ENCODE assay signal across 14 mouse cellular contexts in the genomic region with DNA sequence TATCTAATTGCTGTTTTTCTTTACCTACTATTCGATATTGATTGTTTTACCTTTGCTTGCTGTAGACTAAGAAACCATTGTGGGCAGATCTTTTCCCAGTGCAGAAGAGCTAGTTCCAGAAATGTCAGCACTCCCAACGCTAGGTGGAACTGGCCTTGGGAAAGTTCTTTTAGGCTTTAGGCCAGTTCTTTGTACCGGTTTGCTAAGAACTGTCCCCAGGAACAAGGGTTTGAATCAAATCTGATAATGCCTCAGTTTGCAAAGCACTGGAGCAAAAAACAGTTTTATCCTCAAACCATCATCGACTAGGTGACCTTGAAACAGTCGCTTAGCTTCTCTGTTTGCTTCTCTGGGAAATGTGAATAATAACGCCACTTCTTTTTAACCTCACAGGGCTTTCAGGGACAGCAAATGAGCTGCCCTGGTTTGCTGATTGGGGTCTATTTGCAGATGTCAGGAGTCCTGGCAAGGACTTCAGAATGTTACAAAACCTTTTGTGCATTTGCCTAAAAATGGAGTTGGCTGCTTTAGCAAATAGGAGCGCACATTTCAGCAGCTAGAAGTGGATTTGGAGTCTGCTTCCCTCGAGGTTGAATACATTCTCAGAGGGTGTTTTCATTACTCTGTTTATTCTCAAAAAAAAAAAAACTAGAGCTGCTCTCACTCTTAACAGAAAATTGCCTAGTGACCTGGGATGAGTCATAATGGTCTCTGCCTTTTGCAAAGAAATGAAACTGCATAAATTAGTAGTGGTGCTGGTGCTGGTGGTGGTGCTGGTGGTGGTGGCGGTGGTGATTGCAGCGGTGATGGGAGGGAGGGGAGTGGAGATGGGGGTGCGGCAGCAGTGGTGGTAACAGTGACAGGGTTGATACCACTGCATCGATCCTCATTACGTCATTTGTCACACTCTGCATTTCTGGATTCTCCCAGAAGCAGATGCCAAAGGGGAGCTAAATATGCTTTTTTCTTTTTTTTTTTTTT. TPM values are rescaled to one million over a fixed set of nuclear protein-coding genes. Genes with fewer than 3 reads are reported as not detected.
DNase-seq lines count a peak whose midpoint lies in the region; ATAC-seq and TF ChIP-seq lines count a peak whose summit lies in the region.
"Had no signal": no experiment of that assay in that cellular context is flagged by ENCODE, and none has a peak within 500 bp of the region (broad histone marks: within the 10 kb centered on the region; RNA-seq: fewer than 3 reads in every experiment).

No protein-coding gene starts in this region.

- WGBS in heart, adult 2 months, result 78% methylated on average over 13 of the region's 13 CpGs
- 28% methylated on average over 13 of the region's 13 CpGs for WGBS in forebrain, postnatal 0 days
- WGBS in midbrain, embryonic 14.5 days, result 65% methylated on average over 13 of the region's 13 CpGs
- WGBS in intestine, embryonic 16.5 days, result 65% methylated on average over 13 of the region's 13 CpGs

- no peak overlapping the region for H3K4me2 ChIP-seq in forebrain, postnatal 0 days (ENCODE audit: low read depth)
- H3K4me2 ChIP-seq in midbrain, embryonic 14.5 days (ENCODE audit: low read length), result no peak overlapping the region
- no peak overlapping the region for H3K4me2 ChIP-seq in intestine, embryonic 16.5 days (ENCODE audit: low read depth, low read length)
- H3K4me2 ChIP-seq: limb, embryonic 13.5 days had no signal

- DNase-seq in heart, adult 11 months, result peak; percentile 53
- no peak for DNase-seq in heart, adult 2 months
- DNase-seq in Muller cell, postnatal 12 days (ENCODE audit: inconsistent ontology term), result peak; percentile 12
- DNase-seq in forebrain, postnatal 0 days, result peak; percentile 41
- DNase-seq in midbrain, embryonic 14.5 days, result peak; percentile 24
- no peak for DNase-seq in layer of hippocampus, postnatal 25 days (ENCODE audit: extremely low spot score in 1 of 2, low spot score in 1 of 2)
- DNase-seq in cerebellum, postnatal 25 days, result no peak
- DNase-seq: cerebellum, adult 8-10 months; layer of hippocampus, postnatal 36 days; thymus, postnatal 36 days had no signal

- no peak for TF ChIP-seq CTCF in heart, adult 2 months (IDR thresholded peaks at IDR 0.05)
- TF ChIP-seq CTCF in forebrain, postnatal 0 days (IDR thresholded peaks at IDR 0.05; ENCODE audit: low read depth), result 0 out of 2 replicates have a peak, but pooled peaks have one; percentile 10

- H3K4me3 ChIP-seq in heart, adult 2 months, result no peak overlapping the region
- H3K4me3 ChIP-seq in forebrain, postnatal 0 days (ENCODE audit: low read depth, low read length), result no peak overlapping the region
- H3K4me3 ChIP-seq in midbrain, embryonic 14.5 days (replicated peaks; ENCODE audit: low read depth, low read length), result no peak overlapping the region
- H3K4me3 ChIP-seq in intestine, embryonic 16.5 days (ENCODE audit: low read length), result no peak overlapping the region
- H3K4me3 ChIP-seq: limb, embryonic 13.5 days had no signal

- no peaks in the 10 kb centered on the region for H3K36me3 ChIP-seq in heart, adult 2 months (ENCODE audit: control insufficient read depth, insufficient read depth, low read length)
- H3K36me3 ChIP-seq in forebrain, postnatal 0 days (ENCODE audit: insufficient read depth), result peaks cover 16% of the 10 kb centered on the region; the same call in 1 of the 2 replicates
- H3K36me3 ChIP-seq in midbrain, embryonic 14.5 days (ENCODE audit: control insufficient read depth, insufficient read depth, low read length), result peaks cover 18% of the 10 kb centered on the region
- no peaks in the 10 kb centered on the region for H3K36me3 ChIP-seq in intestine, embryonic 16.5 days (ENCODE audit: control insufficient read depth, insufficient read depth, low read length)
- H3K36me3 ChIP-seq: limb, embryonic 13.5 days had no signal

- H3K79me2 ChIP-seq in heart, adult 2 months (replicated peaks; ENCODE audit: control insufficient read depth, insufficient read depth, low read length), result no peaks in the 10 kb centered on the region

- H3K4me1 ChIP-seq in heart, adult 2 months (ENCODE audit: control insufficient read depth, insufficient read depth, low read length), result no peaks in the 10 kb centered on the region
- H3K4me1 ChIP-seq in forebrain, postnatal 0 days (ENCODE audit: insufficient read depth), result no peaks in the 10 kb centered on the region
- peaks cover 16% of the 10 kb centered on the region for H3K4me1 ChIP-seq in midbrain, embryonic 14.5 days (ENCODE audit: control insufficient read depth, insufficient read depth, low read length)
- no peaks in the 10 kb centered on the region for H3K4me1 ChIP-seq in intestine, embryonic 16.5 days (ENCODE audit: control insufficient read depth, insufficient read depth, low read length)
- H3K4me1 ChIP-seq: limb, embryonic 13.5 days had no signal

- no peaks in the 10 kb centered on the region for H3K9me3 ChIP-seq in forebrain, postnatal 0 days (ENCODE audit: low read length)
- H3K9me3 ChIP-seq in midbrain, embryonic 14.5 days (ENCODE audit: control insufficient read depth, low read length), result no peaks in the 10 kb centered on the region
- no peaks in the 10 kb centered on the region for H3K9me3 ChIP-seq in intestine, embryonic 16.5 days (ENCODE audit: control insufficient read depth, low read length)
- H3K9me3 ChIP-seq: limb, embryonic 13.5 days had no signal

- TF ChIP-seq POLR2A in heart, adult 2 months (IDR thresholded peaks at IDR 0.05; ENCODE audit: insufficient read depth, low read depth, low read length), result no peak

- H3K9ac ChIP-seq in heart, adult 2 months (ENCODE audit: low read depth, low read length), result no peak overlapping the region
- no peak overlapping the region for H3K9ac ChIP-seq in forebrain, postnatal 0 days
- no peak overlapping the region for H3K9ac ChIP-seq in midbrain, embryonic 14.5 days (replicated peaks; ENCODE audit: low read length)
- H3K9ac ChIP-seq in intestine, embryonic 16.5 days (ENCODE audit: low read depth, low read length), result no peak overlapping the region
- H3K9ac ChIP-seq: limb, embryonic 13.5 days had no signal

- no peaks in the 10 kb centered on the region for H3K27me3 ChIP-seq in heart, adult 2 months (ENCODE audit: control insufficient read depth, insufficient read depth, low read length)
- no peaks in the 10 kb centered on the region for H3K27me3 ChIP-seq in forebrain, postnatal 0 days (ENCODE audit: insufficient read depth, low read length)
- no peaks in the 10 kb centered on the region for H3K27me3 ChIP-seq in midbrain, embryonic 14.5 days (ENCODE audit: control insufficient read depth, insufficient read depth, low read length)
- H3K27me3 ChIP-seq in intestine, embryonic 16.5 days (replicated peaks; ENCODE audit: control insufficient read depth, insufficient read depth, low read length), result no peaks in the 10 kb centered on the region
- H3K27me3 ChIP-seq: limb, embryonic 13.5 days had no signal

- H3K27ac ChIP-seq in heart, adult 2 months, result no peak overlapping the region
- peak overlapping the region; percentile 29; the same call in 1 of the 2 replicates for H3K27ac ChIP-seq in forebrain, postnatal 0 days (ENCODE audit: low read depth, low read length)
- peak overlapping the region; percentile 55 for H3K27ac ChIP-seq in midbrain, embryonic 14.5 days (replicated peaks; ENCODE audit: low read depth, low read length)
- no peak overlapping the region for H3K27ac ChIP-seq in intestine, embryonic 16.5 days (ENCODE audit: low read length)
- H3K27ac ChIP-seq: limb, embryonic 13.5 days had no signal

- intact Hi-C loops in heart, adult 2 months (cut with DNase I), result no loop called here

- ATAC-seq in forebrain, postnatal 0 days, result peak; percentile 66
- ATAC-seq in midbrain, embryonic 14.5 days (ENCODE audit: low FRiP score, low TSS enrichment), result no peak
- no peak for ATAC-seq in intestine, embryonic 16.5 days
- ATAC-seq: lung, postnatal 0 days had no signal

- no peak for TF ChIP-seq EP300 in heart, adult 2 months (IDR thresholded peaks at IDR 0.05; ENCODE audit: insufficient read depth, low read depth, low read length)

RNA-seq across cellular contexts. Expression of a gene that starts 53.5 kb away (rescaled TPM):
- total RNA-seq in heart, adult 2 months (2021), result not detected
- 0.03 and 0.16 TPM in 2 replicates for polyA plus RNA-seq in heart, adult 2 months (2012; rRNA removed)
- total RNA-seq in forebrain, postnatal 0 days (2014; rRNA removed), result 59.7 and 60.9 TPM in 2 replicates
- 30.2 and 40.9 TPM in 2 replicates for polyA plus RNA-seq in forebrain, postnatal 0 days (2015; fragmentation: Nextera tagmentation; extraction: Ambion mirVana)
- polyA plus RNA-seq in midbrain, embryonic 14.5 days (2014; fragmentation: Nextera tagmentation; extraction: Ambion mirVana), result 49.1 and 53.6 TPM in 2 replicates
- 1.1 TPM in 2 replicates for polyA plus RNA-seq in intestine, embryonic 16.5 days (2015; fragmentation: Nextera tagmentation; extraction: Ambion mirVana)
- 10 to 100 TPM; 15.2 to 18.3 TPM for total RNA-seq in layer of hippocampus, postnatal 25 days (2021)
- total RNA-seq: heart, postnatal 25 days had no signal

Comparison
In these comparisons a context has a peak if more than half of its experiments do, and no peak if none do; other contexts are left out.
1. DNase-seq: peak in heart, adult 11 months (single experiment), Muller cell, postnatal 12 days (single experiment), forebrain, postnatal 0 days (single experiment) and midbrain, embryonic 14.5 days (single experiment); none in heart, adult 2 months (0 of 2), layer of hippocampus, postnatal 25 days (0 of 2) and cerebellum, postnatal 25 days (0 of 2).
2. H3K27ac ChIP-seq: peak in forebrain, postnatal 0 days (single experiment) and midbrain, embryonic 14.5 days (single experiment); none in heart, adult 2 months (single experiment) and intestine, embryonic 16.5 days (single experiment).
3. RNA of a gene that starts 53.5 kb away (polyA plus RNA-seq): 49.1 to 53.6 TPM in midbrain, embryonic 14.5 days and 30.2 to 40.9 TPM in forebrain, postnatal 0 days; 1.1 TPM in intestine, embryonic 16.5 days and 0.03 to 0.16 TPM in heart, adult 2 months; every median in the first group is over 10 times any median in the second.